Mouse (Mus musculus) liver (tissue): ENCODE measurements around the gene Cacul1.

Experiments used
- DNase-seq: peaks from one replicate; pipeline ENCODE4 v3.0.0-alpha.2; 2020; ENCODE audit warnings: mixed read lengths

Cacul1 gene

GRCm38 (mm10) chr19:60529302-60529701, 51.5 kb downstream of the Cacul1 start:
- DNase-seq: no peak

- no peak for DNase-seq
Observed at GRCm38 (mm10) chr19:60528602-60529001, 52.2 kb downstream of the Cacul1 start.

GRCm38 (mm10) chr19:60526876-60527275, 53.9 kb downstream of the Cacul1 start:
- DNase-seq: no peak

GRCm38 (mm10) chr19:60525086-60525485, 55.7 kb downstream of the Cacul1 start:
- no peak for DNase-seq

- no peak for DNase-seq
Observed at GRCm38 (mm10) chr19:60524678-60525077, 56.1 kb downstream of the Cacul1 start.

GRCm38 (mm10) chr19:60520131-60520530, 60.7 kb downstream of the Cacul1 start:
- no peak for DNase-seq

GRCm38 (mm10) chr19:60515064-60515463, 65.8 kb downstream of the Cacul1 start:
- no peak for DNase-seq

GRCm38 (mm10) chr19:60513431-60513830, 67.4 kb downstream of the Cacul1 start:
- no peak for DNase-seq

- DNase-seq: no peak
Observed at GRCm38 (mm10) chr19:60500209-60500608, 80.6 kb downstream of the Cacul1 start.

GRCm38 (mm10) chr19:60497171-60497570, 83.7 kb downstream of the Cacul1 start:
- DNase-seq: no peak

- no peak for DNase-seq
Observed at GRCm38 (mm10) chr19:60495772-60496171, 85.1 kb downstream of the Cacul1 start.

- no peak for DNase-seq
Observed at GRCm38 (mm10) chr19:60489566-60489965, 91.3 kb downstream of the Cacul1 start.

- DNase-seq: no peak
Observed at GRCm38 (mm10) chr19:60485261-60485660, 95.6 kb downstream of the Cacul1 start.

GRCm38 (mm10) chr19:60478859-60479258, 102.0 kb downstream of the Cacul1 start:
- no peak for DNase-seq

- no peak for DNase-seq
Observed at GRCm38 (mm10) chr19:60477788-60478187, 103.0 kb downstream of the Cacul1 start.
